Mouse (Mus musculus) fat pad, adult 2 months (tissue): ENCODE results near the gene Trp53i13.

Experiments
- DNase-seq: peaks from one replicate; pipeline ENCODE4 v3.0.0-alpha.2; 2011; ENCODE audit warnings: low read depth, low spot score; ENCODE audit errors: extremely low read depth

Gene Trp53i13

DNA sequence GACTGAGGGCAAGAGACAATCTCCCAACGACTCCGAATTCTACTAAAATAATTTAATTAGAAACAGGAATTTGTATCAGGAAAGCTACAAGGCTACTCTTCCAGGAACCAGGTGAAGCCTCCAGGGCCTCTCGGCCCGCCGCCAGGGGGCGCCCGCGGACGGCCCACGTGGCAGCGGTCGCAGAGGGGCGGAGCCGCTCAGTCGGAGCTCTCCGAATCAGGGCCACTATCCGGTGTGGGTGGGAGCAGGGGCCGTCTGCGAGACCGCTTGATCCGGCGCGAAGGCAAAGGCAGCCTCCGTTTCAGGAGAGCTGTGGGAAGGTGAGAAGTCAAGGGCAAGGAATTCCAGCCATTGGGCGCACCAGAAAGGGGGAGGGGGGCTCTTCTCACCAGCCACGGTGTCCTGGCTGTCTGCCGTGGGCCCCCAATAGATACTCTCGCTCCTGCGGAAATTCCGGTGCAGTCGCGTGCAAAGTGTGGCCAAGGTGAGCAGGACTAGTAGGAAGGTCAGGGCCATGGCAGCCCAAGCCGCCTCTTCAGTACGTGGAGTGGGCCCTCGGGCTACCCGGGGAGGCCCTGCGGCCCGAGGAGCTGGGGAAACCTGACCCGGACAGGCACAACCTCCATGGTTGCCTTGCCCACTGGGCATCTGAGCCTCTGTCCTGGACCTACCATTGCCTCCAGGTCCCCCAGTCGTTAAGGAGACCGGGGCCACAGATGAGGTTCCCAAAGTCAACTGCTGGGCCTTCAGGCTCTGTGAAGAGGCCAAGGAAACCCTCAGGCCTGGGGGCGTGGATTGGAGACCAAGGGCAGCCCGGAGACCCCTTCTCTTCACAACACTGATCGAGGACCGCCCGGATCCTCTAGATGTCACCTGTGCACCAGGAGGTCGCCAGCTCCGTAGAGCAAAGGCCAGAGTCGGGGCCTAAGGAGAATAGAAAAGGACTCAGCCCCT is 7.4 kb downstream of the Trp53i13 start:
- no peak for DNase-seq

DNA sequence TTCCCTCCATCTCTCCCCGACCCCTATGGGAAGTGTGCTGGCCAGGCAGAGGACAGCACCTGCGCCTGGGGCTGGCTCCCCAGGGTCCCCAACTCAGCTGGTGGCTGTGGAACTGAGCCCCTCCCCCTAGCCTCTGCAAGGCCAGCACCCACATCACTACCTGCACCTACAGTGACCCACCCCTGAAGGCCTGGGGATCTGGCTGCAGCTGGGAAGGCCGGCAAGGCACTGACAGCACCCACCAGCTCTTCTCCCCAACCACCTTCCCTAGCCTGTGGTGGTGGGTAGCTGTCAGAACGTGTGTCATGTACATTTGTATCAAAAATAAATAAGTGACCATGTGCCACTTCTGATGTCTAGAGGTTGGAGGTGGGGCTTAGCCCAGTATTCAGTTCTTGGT is 8.4 kb downstream of the Trp53i13 start:
- no peak for DNase-seq

DNA sequence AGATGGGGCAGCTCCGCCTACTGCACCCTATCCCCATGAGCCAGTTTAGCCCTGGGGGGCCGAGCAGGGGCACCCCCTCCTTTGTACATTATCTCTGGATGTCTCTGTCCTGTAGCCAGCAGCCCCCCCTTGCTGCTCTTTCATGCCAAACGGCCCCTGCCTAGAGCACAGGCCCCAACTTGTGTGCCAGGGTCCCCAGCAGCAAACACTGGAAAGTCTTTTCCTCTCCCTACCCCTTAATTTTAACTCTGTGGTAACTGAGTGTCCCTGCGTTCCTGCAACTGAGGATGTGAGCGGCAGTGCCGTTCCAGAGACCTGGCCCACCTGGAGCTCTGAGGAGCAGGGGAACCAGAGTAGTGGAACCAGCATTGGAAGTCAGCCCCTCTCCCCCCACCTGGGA is 8.8 kb downstream of the Trp53i13 start:
- DNase-seq = no peak

DNA sequence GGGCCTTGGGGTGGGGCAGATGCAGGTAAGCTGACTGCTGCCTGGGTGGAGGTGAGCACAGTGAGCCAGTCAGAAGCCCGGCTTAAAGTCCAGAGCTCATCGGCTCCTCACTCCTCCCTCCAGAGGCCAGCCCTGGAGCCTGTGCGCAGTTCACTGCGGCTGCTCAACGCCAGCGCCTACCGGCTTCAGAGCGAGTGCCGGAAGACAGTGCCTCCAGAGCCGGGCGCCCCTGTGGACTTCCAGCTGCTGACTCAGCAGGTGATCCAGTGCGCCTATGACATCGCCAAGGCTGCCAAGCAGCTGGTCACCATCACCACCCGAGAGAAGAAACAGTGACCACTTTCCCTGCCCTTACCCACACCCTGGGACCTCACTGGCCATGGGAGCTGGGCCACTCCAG is 9.5 kb downstream of the Trp53i13 start:
- no peak for DNase-seq

DNA sequence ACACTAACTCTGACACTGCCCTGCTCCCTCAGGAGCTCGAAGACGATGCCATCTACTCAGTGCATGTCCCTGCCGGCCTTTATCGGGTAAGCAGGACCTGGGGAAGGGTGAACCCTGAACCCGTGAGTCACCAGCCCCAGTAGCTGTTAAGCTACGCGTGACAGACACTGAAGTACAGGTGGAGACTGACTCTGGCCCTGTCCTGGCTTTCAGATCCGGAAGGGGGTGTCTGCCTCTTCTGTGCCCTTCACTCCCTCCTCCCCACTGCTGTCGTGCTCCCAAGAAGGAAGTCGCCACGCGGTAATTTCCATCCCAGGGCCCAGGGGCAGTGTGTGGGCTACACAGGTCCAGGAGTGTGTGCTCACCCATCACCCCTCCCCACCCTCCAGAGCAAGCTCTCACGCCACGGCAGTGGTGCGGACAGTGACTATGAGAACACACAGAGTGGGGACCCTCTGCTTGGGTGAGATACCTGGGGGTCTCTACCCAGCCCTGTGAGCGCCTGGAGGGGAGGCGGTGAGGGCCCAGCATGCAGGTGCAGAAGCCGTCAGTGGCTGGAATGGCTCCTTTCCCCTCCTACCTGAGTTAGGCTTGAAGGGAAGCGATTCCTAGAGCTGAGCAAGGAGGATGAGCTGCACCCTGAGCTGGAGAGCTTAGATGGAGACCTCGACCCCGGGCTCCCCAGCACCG is 10.3 kb downstream of the Trp53i13 start:
- no peak for DNase-seq

DNA sequence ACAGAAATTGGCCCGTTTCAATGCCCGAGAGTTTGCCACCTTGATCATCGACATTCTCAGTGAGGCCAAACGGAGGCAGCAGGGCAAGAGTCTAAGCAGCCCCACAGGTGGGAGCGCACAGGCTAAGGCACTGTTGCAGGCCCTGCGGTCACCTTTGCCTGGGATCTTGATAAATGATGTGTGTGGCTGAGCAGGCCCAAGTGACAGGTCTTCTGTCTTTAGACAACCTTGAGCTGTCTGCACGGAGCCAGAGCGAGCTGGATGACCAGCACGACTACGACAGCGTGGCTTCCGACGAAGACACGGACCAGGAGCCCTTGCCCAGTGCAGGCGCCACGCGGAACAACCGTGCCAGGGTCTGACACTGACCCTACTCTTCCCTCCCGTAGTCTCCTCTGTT is 11.4 kb downstream of the Trp53i13 start:
- DNase-seq = no peak

DNA sequence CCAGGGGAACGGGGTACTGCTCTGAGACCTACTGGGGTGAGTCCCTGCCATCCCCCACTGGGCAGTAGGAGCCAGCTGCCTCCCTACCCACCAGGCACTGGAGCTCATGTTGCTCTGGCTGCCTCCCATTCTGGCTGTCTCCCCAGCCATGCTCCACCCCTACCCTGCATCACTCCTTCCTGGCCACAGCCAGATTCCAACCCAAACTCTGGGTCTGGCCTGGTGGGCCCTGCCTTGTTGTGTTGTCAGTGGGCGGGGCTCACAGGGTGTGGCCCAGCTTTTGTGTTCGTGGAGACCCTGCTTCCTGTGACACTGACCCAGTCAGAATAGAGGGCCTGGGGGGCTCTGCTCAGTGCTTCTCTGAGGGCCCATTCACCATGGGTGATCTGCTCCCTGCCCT is 12.3 kb downstream of the Trp53i13 start:
- no peak for DNase-seq

DNA sequence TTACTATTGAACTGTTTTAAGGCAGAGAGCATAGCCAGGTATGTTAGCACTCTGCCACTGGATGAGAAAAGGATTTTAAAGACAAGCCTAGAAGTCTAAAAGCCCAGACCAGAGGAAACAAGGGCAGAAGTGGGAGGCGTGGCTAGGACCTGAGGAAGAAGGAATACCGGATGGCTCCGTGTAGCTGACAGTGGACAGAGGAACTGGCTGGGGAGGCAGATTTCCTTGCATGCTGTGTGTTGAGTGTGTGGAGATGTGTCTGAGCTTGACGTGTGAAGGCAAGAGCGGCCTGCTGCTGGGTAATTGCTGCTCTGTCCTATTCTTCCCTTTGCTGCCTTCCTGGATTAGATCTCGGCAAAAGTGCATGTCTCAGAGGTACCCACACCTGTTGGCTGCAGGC is 13.3 kb downstream of the Trp53i13 start:
- DNase-seq = no peak

DNA sequence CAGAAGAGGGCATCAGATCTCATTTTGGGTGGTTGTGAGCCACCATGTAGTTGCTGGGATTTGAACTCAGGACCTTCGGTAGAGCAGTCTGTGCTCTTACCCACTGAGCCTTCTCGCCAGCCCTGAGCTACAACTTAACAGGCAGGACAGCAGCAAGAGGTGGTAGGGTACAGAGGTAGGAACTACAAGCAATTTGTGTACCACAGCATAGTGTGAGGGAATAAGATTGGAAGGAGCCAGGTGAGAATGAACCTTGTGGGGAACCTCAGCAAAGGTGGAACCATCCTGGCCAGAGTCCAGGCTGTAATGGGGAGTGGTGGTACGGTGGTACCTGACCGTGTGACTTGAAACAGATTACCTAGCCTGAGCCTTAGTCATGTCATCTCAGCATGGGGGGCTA is 13.8 kb downstream of the Trp53i13 start:
- DNase-seq = no peak

DNA sequence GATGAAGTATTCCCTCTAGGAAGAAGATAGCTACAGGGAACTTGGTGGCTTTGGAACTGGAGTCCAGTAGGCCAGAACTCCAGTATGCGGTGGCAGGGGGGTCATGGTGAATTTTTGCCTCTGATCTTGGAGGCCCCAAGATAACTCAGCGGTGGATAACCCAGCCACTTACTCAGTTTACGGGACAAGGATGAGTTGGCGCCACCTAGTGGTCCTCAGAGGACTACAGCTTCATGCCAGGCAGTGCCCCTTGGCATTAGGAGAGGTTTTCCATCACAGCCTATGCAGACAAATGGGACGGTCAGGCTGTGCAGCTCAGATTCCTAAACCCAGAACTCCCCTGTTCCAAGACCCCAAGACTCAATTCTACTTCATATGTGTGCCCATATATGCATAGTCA is 14.4 kb downstream of the Trp53i13 start:
- DNase-seq = no peak

DNA sequence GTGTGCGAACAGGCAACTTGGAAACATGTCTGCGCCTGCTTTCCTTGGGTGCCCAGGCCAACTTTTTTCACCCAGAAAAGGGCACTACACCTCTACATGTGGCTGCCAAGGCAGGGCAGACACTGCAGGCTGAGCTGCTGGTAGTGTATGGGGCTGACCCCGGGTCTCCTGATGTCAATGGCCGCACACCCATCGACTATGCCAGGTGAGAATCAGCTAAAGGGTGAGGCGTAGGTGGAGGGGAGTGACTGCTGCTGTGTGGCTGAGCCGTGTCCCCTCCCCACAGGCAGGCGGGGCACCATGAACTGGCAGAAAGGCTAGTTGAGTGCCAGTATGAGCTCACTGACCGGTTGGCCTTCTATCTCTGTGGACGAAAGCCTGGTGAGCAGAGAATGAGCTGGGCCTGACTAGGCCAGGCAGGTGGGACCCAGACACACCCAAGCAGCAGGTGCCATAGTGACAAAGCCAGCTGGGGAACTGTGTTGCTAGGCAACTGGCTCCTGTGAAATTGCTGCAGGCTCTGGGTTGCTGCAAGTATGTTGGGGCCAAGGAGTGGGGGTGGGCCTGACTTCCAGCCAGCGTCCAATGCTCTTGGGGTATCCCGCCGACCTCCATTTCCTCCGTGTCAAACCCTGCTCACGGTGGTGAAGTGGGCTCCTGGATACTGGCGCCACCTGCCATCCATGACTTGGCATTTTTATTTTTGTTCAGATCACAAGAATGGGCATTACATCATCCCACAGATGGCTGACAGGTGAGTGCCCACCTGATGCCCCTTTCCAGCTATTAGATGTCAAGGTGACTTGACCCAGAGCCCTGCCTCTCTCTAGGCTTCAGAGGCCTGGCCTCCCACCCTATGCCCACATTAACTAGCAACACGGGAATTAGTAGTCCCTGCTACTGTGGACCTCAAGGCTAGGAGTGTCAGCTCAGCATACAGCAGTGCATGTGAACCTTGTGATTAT is 15.1 kb downstream of the Trp53i13 start:
- no peak for DNase-seq

DNA sequence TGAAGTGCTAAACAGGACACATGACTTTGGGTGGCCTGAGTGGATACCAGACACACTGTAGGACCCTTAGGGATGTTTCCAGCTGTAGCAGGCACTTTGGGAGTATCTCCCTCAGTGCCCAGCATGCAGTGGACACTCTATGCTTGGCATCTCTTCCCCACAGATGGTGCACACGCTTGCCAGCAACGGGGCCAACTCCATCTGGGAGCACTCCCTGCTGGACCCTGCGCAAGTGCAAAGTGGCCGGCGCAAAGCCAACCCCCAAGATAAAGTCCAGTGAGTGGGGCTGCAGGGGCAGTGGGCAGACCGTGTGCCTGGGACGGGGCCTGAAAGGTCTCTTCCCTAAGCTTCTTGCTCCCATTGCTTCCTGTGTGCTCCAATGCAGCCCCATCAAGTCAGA is 16.4 kb downstream of the Trp53i13 start:
- DNase-seq = no peak

DNA sequence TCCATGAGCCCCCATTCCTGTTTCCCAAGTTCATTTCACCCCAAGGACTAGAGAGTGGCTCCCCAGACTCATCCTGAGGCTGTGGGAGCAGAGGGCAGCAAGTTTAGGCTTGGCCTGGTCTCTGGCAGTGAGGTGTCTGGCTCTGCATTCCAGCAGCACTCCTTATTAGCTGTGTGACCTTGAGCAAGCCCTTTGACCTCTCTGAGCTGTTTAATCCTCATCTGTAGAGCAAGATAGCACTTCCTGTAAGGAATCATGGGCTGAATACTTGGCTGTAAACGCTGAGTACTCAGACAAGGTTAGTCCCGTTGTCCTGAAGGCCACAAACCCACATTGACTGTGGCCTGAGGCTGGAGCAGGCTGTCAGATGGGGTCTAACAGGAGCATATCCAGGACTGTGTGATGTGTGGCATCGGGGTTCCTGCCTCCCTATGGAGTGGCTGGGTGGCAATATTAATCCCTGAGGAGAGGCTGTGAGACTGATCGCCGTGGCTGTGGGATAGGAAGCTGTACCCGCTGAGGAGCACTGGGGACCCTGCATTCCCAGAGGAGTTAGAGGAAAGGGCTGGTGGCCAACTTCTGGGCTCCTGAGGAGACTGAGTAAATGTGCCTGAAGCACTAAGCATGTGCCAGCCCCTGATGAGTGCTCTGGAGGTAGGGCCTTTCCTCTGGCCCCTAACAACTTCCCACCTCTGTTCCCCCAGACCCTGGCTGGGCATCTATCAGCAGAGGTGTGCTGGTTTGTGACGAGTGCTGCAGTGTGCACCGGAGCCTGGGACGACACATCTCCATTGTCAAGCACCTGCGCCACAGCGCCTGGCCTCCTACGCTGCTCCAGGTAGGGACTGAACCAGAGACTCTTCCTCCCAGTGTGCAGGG is 17.3 kb downstream of the Trp53i13 start:
- DNase-seq = no peak

DNA sequence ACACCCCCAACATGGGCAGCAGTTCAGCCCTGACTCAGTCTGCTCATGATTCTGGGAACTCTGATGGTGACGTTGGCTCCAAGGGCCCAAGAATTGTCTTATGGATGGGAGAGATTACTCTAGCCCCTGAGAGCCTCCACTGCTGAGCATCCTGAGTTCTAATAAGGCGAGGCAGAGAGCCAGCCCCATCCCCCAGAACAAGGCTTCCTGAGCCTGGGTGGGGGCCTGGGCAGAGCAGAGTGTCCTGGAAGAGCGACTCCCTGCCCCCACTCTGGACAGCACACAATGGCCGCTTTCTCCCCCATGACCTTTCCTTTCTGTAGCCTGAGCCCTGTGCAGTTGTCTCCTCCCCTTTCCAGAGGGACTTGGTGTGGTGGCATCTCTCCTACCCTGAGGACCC is 17.9 kb downstream of the Trp53i13 start:
- DNase-seq = no peak

DNA sequence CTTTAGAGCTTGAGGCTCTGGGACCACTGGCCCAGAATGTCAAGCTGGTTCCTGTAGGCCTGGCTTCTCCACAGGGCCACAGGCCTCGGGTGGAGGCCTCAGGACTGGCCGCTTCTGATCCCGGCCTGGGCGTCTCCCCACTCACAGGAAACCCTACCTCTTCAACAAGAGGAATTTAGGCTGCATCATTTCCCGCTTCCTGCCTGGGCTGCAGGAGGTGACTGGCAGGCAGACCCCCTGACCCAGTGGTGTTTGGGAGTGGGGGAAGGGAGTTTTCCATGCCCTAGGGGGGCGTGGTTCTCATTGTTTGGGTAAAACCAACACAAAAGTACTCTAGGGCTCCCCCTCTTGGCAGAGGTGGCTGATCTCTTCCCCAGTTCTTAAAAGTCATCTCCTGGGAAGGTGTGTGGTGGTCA is 18.4 kb downstream of the Trp53i13 start:
- DNase-seq = no peak

DNA sequence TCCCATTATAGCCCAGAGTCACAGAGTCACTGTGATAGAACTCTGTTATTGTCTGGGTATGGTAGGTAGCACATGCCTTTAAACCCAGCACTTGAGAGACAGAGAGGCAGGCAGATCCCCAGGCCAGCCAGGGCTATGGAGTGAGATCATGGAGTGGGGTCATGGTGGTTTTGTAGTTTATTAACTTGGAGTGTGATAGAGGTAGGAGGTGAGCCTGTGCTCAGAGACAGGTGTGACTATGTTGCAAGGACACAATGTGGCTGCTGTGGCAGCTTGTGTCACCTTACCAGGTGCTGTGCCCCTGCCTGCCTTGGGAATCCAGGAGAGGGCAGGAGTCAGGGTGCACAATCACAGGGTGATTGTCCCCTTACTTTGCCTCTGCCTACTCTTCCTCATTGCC is 20.3 kb downstream of the Trp53i13 start:
- DNase-seq = no peak

DNA sequence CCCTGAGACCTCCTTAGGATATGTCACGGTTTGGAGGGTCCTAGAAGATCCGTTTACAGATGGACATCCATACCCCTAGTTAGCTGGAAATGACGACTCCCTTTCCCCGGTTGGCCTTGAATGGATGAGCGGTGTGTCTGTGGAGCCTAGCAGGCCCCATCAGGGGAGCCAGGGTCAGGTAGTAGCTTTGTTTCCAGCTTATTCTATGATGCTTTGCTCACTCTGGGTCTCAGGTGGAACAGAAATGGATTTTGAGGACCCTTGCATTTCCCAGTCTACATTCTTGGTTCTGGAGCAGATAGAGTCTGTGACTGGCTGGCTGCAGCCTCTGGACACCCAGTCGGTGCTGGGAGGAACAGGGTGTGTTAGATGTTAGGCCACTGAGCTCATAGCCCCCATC is 21.0 kb downstream of the Trp53i13 start:
- no peak for DNase-seq

DNA sequence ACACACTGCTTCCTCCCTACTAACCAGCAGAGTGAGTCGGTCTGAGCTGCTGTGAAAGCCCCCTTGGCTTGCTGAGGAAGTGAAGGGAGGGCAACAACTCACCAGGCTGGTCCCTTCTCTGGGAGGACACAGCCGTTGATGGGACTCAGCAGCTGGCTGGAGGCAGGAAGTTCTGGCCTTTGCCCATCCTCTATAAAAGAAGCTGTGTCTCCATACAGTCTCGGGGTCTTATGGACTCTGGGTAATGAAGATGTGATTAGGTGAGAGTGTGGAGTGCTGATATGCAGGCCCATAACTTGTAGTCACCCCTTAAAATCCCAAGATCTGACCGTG is 21.5 kb downstream of the Trp53i13 start:
- DNase-seq = no peak

DNA sequence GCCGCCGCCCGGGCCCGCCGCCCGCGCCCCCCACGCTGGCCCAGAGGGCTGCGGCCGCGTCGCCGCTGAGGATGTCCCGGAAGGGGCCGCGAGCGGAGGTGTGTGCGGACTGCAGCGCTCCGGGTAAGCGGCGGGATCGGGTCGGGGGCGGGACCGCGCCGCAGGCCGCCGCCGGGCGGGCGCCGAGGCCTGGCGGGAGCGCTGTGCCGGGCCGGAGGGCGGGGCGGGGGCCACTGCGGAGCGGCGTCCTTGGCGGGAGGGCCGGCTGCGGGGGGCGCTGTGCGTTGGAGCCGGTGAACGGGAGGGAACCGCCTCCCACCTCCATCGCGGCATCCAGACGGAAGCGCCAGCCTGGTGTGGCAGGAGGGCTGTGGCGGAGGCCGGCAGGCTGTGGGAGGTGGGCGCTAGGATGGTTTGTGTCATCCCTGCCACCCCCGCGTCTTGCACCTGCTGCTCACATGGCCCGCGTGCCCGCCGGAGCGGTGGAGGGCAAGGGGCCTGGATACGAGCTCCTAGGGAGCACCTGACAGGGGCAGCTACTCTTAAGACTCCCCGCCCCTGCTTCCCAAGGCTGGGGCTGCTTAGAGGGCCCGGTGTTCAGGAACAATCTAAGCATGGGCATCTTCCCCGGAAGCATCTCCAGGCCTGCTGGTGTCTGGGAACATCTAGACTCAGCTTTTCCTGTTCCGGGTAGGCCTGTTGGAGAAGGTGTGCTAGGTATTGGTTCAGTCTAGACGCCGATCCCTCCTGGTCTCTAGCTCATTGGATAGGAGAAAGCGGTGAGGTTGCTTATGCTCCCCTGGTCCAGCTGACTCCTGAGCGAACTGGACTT is 22.1 kb downstream of the Trp53i13 start, which contains the start of gene Git1:
Gene Git1, plus strand, starts transcription at position 51 of the 832 bp plus-strand sequence.
- no peak for DNase-seq
